In the genomic region with DNA sequence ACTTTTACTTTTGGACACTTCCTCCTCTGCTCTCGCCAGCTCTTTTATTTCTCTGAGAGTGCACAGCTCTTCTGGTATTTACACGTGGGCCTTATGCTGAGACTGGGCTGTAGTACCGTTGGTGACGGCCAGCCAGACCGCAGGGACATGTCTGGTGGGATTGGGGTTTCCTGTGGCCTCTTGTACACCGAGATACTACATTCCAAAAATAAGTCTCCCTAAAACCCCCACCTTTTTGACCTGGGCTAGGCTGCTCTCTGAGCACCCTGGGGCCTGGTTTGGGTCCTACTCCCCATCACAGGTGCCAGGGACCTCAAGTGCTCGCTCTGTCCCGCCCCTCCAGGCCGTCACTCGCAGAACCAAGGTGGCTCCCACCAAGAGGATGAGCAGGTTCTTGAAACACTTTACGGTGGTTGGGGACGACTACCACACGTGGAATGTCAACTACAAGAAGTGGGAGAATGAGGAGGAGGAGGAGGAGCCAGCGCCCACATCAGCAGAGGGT, we compare ENCODE assay signal across 17 mouse cellular contexts. TPM values are rescaled to one million over a fixed set of nuclear protein-coding genes. Genes with fewer than 3 reads are reported as not detected.
DNase-seq lines count a peak whose midpoint lies in the region; ATAC-seq lines count a peak whose summit lies in the region.
"Had no signal": no experiment of that assay in that cellular context is flagged by ENCODE, and none has a peak within 500 bp of the region (broad histone marks: within the 10 kb centered on the region; RNA-seq: fewer than 3 reads in every experiment).

No protein-coding gene starts in this region.

- H3K27ac ChIP-seq in liver, embryonic 12.5 days: no peak overlapping the region
- H3K27ac ChIP-seq in liver, embryonic 11.5 days (ENCODE audit: low read depth, low read length): no peak overlapping the region
- H3K27ac ChIP-seq: forebrain, embryonic 15.5 days; heart, embryonic 15.5 days; hindbrain, embryonic 13.5 days; midbrain, embryonic 13.5 days had no signal

- 0 out of 2 replicates have a peak, but pooled peaks cover 9% of the 10 kb centered on the region for H3K4me1 ChIP-seq in liver, embryonic 12.5 days
- peaks cover 4% of the 10 kb centered on the region; the same call in 1 of the 2 replicates for H3K4me1 ChIP-seq in liver, embryonic 11.5 days (replicated peaks; ENCODE audit: control insufficient read depth, insufficient read depth, low read length)
- peaks cover 67% of the 10 kb centered on the region for H3K4me1 ChIP-seq in megakaryocyte, embryonic 14.5 days
- H3K4me1 ChIP-seq: midbrain, embryonic 13.5 days had no signal

- no peak for DNase-seq in liver, embryonic 11.5 days (ENCODE audit: low spot score)
- peak; percentile 27 for DNase-seq in thymus, postnatal 0 days (ENCODE audit: low spot score)
- no peak for DNase-seq in thymus, postnatal 10 days (ENCODE audit: low spot score in 2 of 2)
- peak; percentile 58 for DNase-seq in thymus, postnatal 4 days
- DNase-seq in testis, postnatal 14 days (ENCODE audit: low spot score): no peak
- no peak for DNase-seq in kidney, postnatal 25 days
- DNase-seq: adrenal gland, postnatal 25 days; heart, adult 18-20 months; kidney, adult 11 months had no signal

- 0 out of 2 replicates have a peak, but pooled peaks cover 3% of the 10 kb centered on the region for H3K27me3 ChIP-seq in liver, embryonic 12.5 days (replicated peaks)
- H3K27me3 ChIP-seq in liver, embryonic 11.5 days (replicated peaks; ENCODE audit: control insufficient read depth, insufficient read depth, low read length): no peaks in the 10 kb centered on the region
- H3K27me3 ChIP-seq in megakaryocyte, embryonic 14.5 days (replicated peaks): peaks cover 34% of the 10 kb centered on the region
- H3K27me3 ChIP-seq: forebrain, embryonic 15.5 days; heart, embryonic 15.5 days; hindbrain, embryonic 13.5 days; midbrain, embryonic 13.5 days had no signal

- no peak overlapping the region; the same call in 1 of the 2 replicates for H3K4me2 ChIP-seq in liver, embryonic 12.5 days
- H3K4me2 ChIP-seq in liver, embryonic 11.5 days: no peak overlapping the region; the same call in 1 of the 2 replicates
- H3K4me2 ChIP-seq: forebrain, embryonic 15.5 days; heart, embryonic 15.5 days; hindbrain, embryonic 13.5 days; midbrain, embryonic 13.5 days had no signal

- H3K4me3 ChIP-seq in liver, embryonic 12.5 days: no peak overlapping the region
- no peak overlapping the region for H3K4me3 ChIP-seq in liver, embryonic 11.5 days (ENCODE audit: low read depth, low read length)
- H3K4me3 ChIP-seq in megakaryocyte, embryonic 14.5 days (replicated peaks): peak overlapping the region; percentile 82
- H3K4me3 ChIP-seq: erythroblast, embryonic 14.5 days; forebrain, embryonic 15.5 days; heart, embryonic 15.5 days; hindbrain, embryonic 13.5 days; midbrain, embryonic 13.5 days; myocyte had no signal

- H3K36me3 ChIP-seq in liver, embryonic 12.5 days: no peaks in the 10 kb centered on the region
- no peaks in the 10 kb centered on the region; the same call in 1 of the 2 replicates for H3K36me3 ChIP-seq in liver, embryonic 11.5 days (ENCODE audit: control insufficient read depth, insufficient read depth, low read length)
- peaks cover 2% of the 10 kb centered on the region for H3K36me3 ChIP-seq in megakaryocyte, embryonic 14.5 days (replicated peaks; ENCODE audit: low read length)
- H3K36me3 ChIP-seq: forebrain, embryonic 15.5 days; heart, embryonic 15.5 days; hindbrain, embryonic 13.5 days had no signal

- WGBS in liver, embryonic 12.5 days (ENCODE audit: insufficient replicate concordance): 30% methylated on average over 14 of the region's 14 CpGs
- 53% methylated on average over 14 of the region's 14 CpGs for WGBS in liver, embryonic 11.5 days

- H3K9ac ChIP-seq in liver, embryonic 12.5 days: no peak overlapping the region
- H3K9ac ChIP-seq in liver, embryonic 11.5 days (ENCODE audit: low read depth, low read length): no peak overlapping the region
- H3K9ac ChIP-seq: forebrain, embryonic 15.5 days; heart, embryonic 15.5 days; hindbrain, embryonic 13.5 days; midbrain, embryonic 13.5 days had no signal

- 0 out of 2 replicates have a peak, but pooled peaks have one; percentile 15 for ATAC-seq in liver, embryonic 12.5 days
- ATAC-seq in liver, embryonic 11.5 days (replicated peaks; ENCODE audit: low FRiP score): no peak; the same call in 1 of the 2 replicates
- ATAC-seq: forebrain, embryonic 15.5 days; midbrain, embryonic 13.5 days had no signal

- H3K9me3 ChIP-seq in liver, embryonic 12.5 days (replicated peaks): no peaks in the 10 kb centered on the region
- H3K9me3 ChIP-seq in liver, embryonic 11.5 days (ENCODE audit: control insufficient read depth, low read length): no peaks in the 10 kb centered on the region
- peaks cover 7% of the 10 kb centered on the region for H3K9me3 ChIP-seq in megakaryocyte, embryonic 14.5 days
- H3K9me3 ChIP-seq: forebrain, embryonic 15.5 days; heart, embryonic 15.5 days; hindbrain, embryonic 13.5 days had no signal

RNA-seq across cellular contexts. Expression of gene Hvcn1, which starts 26.5 kb away (rescaled TPM):
- polyA plus RNA-seq in liver, embryonic 12.5 days (2016; fragmentation: Nextera tagmentation; extraction: Ambion mirVana): 1.8 and 2.1 TPM in 2 replicates
- 3.1 and 4.3 TPM in 2 replicates for polyA plus RNA-seq in liver, embryonic 11.5 days (2014; fragmentation: Nextera tagmentation; extraction: Ambion mirVana)
- 22.3 and 24.6 TPM in 2 replicates for polyA plus RNA-seq in thymus, postnatal 0 days (2015; fragmentation: Nextera tagmentation; extraction: Ambion mirVana)
- 6.0 TPM in 1 of 2 replicates, not detected in the other for polyA plus RNA-seq in megakaryocyte, embryonic 14.5 days (2012; ENCODE audit: insufficient read depth, low replicate concordance)

RNA-seq across cellular contexts. Expression of gene Tctn1, which starts 31.1 kb away (rescaled TPM):
- polyA plus RNA-seq in liver, embryonic 12.5 days (2016; fragmentation: Nextera tagmentation; extraction: Ambion mirVana): 1.2 and 1.7 TPM in 2 replicates
- polyA plus RNA-seq in liver, embryonic 11.5 days (2014; fragmentation: Nextera tagmentation; extraction: Ambion mirVana): 2.1 and 3.1 TPM in 2 replicates
- 1.8 and 3.3 TPM in 2 replicates for polyA plus RNA-seq in thymus, postnatal 0 days (2015; fragmentation: Nextera tagmentation; extraction: Ambion mirVana)
- polyA plus RNA-seq in megakaryocyte, embryonic 14.5 days (2012; ENCODE audit: insufficient read depth, low replicate concordance): 3.2 and 11.9 TPM in 2 replicates

RNA-seq across cellular contexts. Expression of gene Pptc7, which starts 51.0 kb away (rescaled TPM):
- polyA plus RNA-seq in liver, embryonic 12.5 days (2016; fragmentation: Nextera tagmentation; extraction: Ambion mirVana): 6.1 and 6.8 TPM in 2 replicates
- polyA plus RNA-seq in liver, embryonic 11.5 days (2014; fragmentation: Nextera tagmentation; extraction: Ambion mirVana): 6.7 and 8.2 TPM in 2 replicates
- polyA plus RNA-seq in thymus, postnatal 0 days (2015; fragmentation: Nextera tagmentation; extraction: Ambion mirVana): 23.8 and 34.3 TPM in 2 replicates
- 4.8 and 5.0 TPM in 2 replicates for polyA plus RNA-seq in megakaryocyte, embryonic 14.5 days (2012; ENCODE audit: insufficient read depth, low replicate concordance)

Comparison
In these comparisons a context has a peak if more than half of its experiments do, and no peak if none do; other contexts are left out.
1. DNase-seq: peak in thymus, postnatal 0 days (single experiment) and thymus, postnatal 4 days (single experiment); none in liver, embryonic 11.5 days (single experiment), thymus, postnatal 10 days (0 of 2), testis, postnatal 14 days (single experiment) and kidney, postnatal 25 days (0 of 2).